Mouse (Mus musculus) hindbrain, embryonic 15.5 days (tissue): ENCODE results near the gene Fbxo21. TPM values are rescaled to one million over a fixed set of nuclear protein-coding genes. Genes with fewer than 3 reads are reported as not detected.

Experiments used
- ATAC-seq: fragments of 200-750 bp; cut with Nextera tagmentation; 2 replicates; pipeline ENCODE4 v1.8.0; 2017; ENCODE audit warnings: low read depth, moderate number of reproducible peaks, moderate TSS enrichment; ENCODE audit not compliant: low FRiP score
- H3K27ac ChIP-seq: fragments of 300-500 bp; sonication (generic); replicated peaks from 2 replicates; pipeline ENCODE4 v1.5.1; 2015; ENCODE audit warnings: mild to moderate bottlenecking, inconsistent platforms
- H3K27me3 ChIP-seq: fragments of 300-500 bp; sonication (generic); 2 replicates; pipeline ENCODE4 v1.6.1; 2015; ENCODE audit warnings: control low read depth, inconsistent platforms
- H3K36me3 ChIP-seq: fragments of 300-500 bp; sonication (generic); 2 replicates; pipeline ENCODE4 v1.6.1; 2015; ENCODE audit warnings: control low read depth, inconsistent platforms
- H3K4me1 ChIP-seq: fragments of 300-500 bp; sonication (generic); replicated peaks from 2 replicates; pipeline ENCODE4 v1.6.1; 2015; ENCODE audit warnings: control low read depth, inconsistent platforms
- H3K4me2 ChIP-seq: fragments of 300-500 bp; sonication (generic); 2 replicates; pipeline ENCODE4 v1.6.1; 2015; ENCODE audit warnings: moderate library complexity, mild to moderate bottlenecking, inconsistent platforms
- H3K4me3 ChIP-seq: fragments of 300-500 bp; sonication (generic); 2 replicates; pipeline ENCODE4 v1.5.1; 2015; ENCODE audit warnings: mild to moderate bottlenecking, inconsistent platforms
- H3K9ac ChIP-seq: fragments of 300-500 bp; sonication (generic); 2 replicates; pipeline ENCODE4 v1.6.1; 2015; ENCODE audit warnings: inconsistent platforms
- H3K9me3 ChIP-seq: fragments of 300-500 bp; sonication (generic); 2 replicates; pipeline ENCODE4 v1.6.1; 2016; ENCODE audit warnings: control low read depth, inconsistent platforms
- WGBS: fragments of 180-500 bp; shearing (Covaris S2); methylation state at CpG from one replicate; pipeline ENCODE4 v1.1.7; 2015; 5-methylcytosine and 5-hydroxymethylcytosine counted together
- polyA plus RNA-seq: library from polyadenylated mRNA; unstranded; fragments of >200 nt; fragmentation: Nextera tagmentation; extraction: Ambion mirVana; gene quantifications from 2 replicates; pipeline ENCODE4 v1.2.1, GENCODE M21; 2015

Fbxo21 gene
- polyA plus RNA-seq, 1 experiment from 2014 or later = 159 TPM

GRCm38 (mm10) chr5:118027698-118028190, 51.2 kb downstream of the Fbxo21 start, which contains the start of gene Tesc:
TSS of gene Tesc (plus strand) at chr5:118027743.
- H3K36me3 ChIP-seq = no peaks in the 10 kb centered on the region
- H3K27me3 ChIP-seq = peaks cover 52% of the 10 kb centered on the region
- no peak within 1 kb of the TSS for H3K27ac ChIP-seq
- H3K9ac ChIP-seq = peak within 1 kb of the TSS; percentile 51
- H3K4me3 ChIP-seq = peak within 1 kb of the TSS; percentile 64
- H3K4me2 ChIP-seq = peak within 1 kb of the TSS; percentile 99
- 0 out of 2 replicates have a peak, but pooled peaks have one; percentile 13 for ATAC-seq
- H3K9me3 ChIP-seq = no peaks in the 10 kb centered on the region
- H3K4me1 ChIP-seq = peaks cover 35% of the 10 kb centered on the region
- under 1% methylated on average over 52 of the region's 63 CpGs for WGBS

GRCm38 (mm10) chr5:118028191-118029034, 51.9 kb downstream of the Fbxo21 start:
- Histone ChIP-seq H3K36me3 (no peaks in the 10 kb centered on the region), H3K4me2 (peak overlapping the region; percentile 99), H3K4me1 (peaks cover 35% of the 10 kb centered on the region), H3K9ac (peak overlapping the region; percentile 51), H3K4me3 (peak overlapping the region; percentile 64), H3K9me3 (no peaks in the 10 kb centered on the region), H3K27me3 (peaks cover 52% of the 10 kb centered on the region), H3K27ac (no peak overlapping the region)
- WGBS = 2% methylated on average over 72 of the region's 79 CpGs
- ATAC-seq = peak; percentile 29; the same call in 1 of the 2 replicates

- 0 out of 2 replicates have a peak, but pooled peaks have one; percentile 4 for ATAC-seq
- Histone ChIP-seq H3K9ac (no peak overlapping the region), H3K4me3 (peak overlapping the region; percentile 64), H3K4me1 (peaks cover 35% of the 10 kb centered on the region), H3K27ac (no peak overlapping the region), H3K27me3 (peaks cover 52% of the 10 kb centered on the region), H3K36me3 (no peaks in the 10 kb centered on the region), H3K4me2 (peak overlapping the region; percentile 99), H3K9me3 (no peaks in the 10 kb centered on the region)
- WGBS = 6% methylated on average over 12 of the region's 12 CpGs
Measured at GRCm38 (mm10) chr5:118029035-118029408, 52.5 kb downstream of the Fbxo21 start.

- Histone ChIP-seq H3K9ac (no peak overlapping the region), H3K4me2 (peak overlapping the region; percentile 99), H3K9me3 (no peaks in the 10 kb centered on the region), H3K4me3 (peak overlapping the region; percentile 64), H3K36me3 (no peaks in the 10 kb centered on the region), H3K4me1 (peaks cover 35% of the 10 kb centered on the region), H3K27me3 (peaks cover 52% of the 10 kb centered on the region), H3K27ac (no peak overlapping the region)
- WGBS = 2% methylated on average over 10 of the region's 10 CpGs
- no peak for ATAC-seq
Measured at GRCm38 (mm10) chr5:118029420-118029819, 52.9 kb downstream of the Fbxo21 start.

GRCm38 (mm10) chr5:118030022-118030675, 53.6 kb downstream of the Fbxo21 start:
- Histone ChIP-seq H3K36me3 (no peaks in the 10 kb centered on the region), H3K27me3 (peaks cover 52% of the 10 kb centered on the region), H3K9me3 (no peaks in the 10 kb centered on the region), H3K27ac (no peak overlapping the region), H3K9ac (no peak overlapping the region), H3K4me3 (no peak overlapping the region), H3K4me1 (peaks cover 35% of the 10 kb centered on the region), H3K4me2 (no peak overlapping the region)
- ATAC-seq = no peak
- WGBS = 89% methylated on average over 9 of the region's 9 CpGs

GRCm38 (mm10) chr5:118031059-118031458, 54.5 kb downstream of the Fbxo21 start:
- H3K27ac ChIP-seq = no peak overlapping the region
- peaks cover 35% of the 10 kb centered on the region for H3K4me1 ChIP-seq
- H3K27me3 ChIP-seq = peaks cover 45% of the 10 kb centered on the region
- no peaks in the 10 kb centered on the region for H3K36me3 ChIP-seq
- H3K4me2 ChIP-seq = no peak overlapping the region
- no peak for ATAC-seq
- H3K9ac ChIP-seq = no peak overlapping the region
- no peaks in the 10 kb centered on the region for H3K9me3 ChIP-seq
- WGBS = 62% methylated on average over 4 of the region's 5 CpGs
- no peak overlapping the region for H3K4me3 ChIP-seq

- peaks cover 42% of the 10 kb centered on the region for H3K27me3 ChIP-seq
Measured at GRCm38 (mm10) chr5:118031508-118031907, 55.0 kb downstream of the Fbxo21 start.

GRCm38 (mm10) chr5:118033328-118033727, 56.8 kb downstream of the Fbxo21 start:
- Histone ChIP-seq H3K36me3 (no peaks in the 10 kb centered on the region), H3K4me1 (peaks cover 27% of the 10 kb centered on the region)
- 51% methylated on average over 4 of the region's 4 CpGs for WGBS

More at GRCm38 (mm10) chr5:118031508-118031907, 55.0 kb downstream of the Fbxo21 start:
- H3K4me3 ChIP-seq = no peak overlapping the region
- no peak for ATAC-seq
- 37% methylated on average over 4 of the region's 4 CpGs for WGBS
- no peak overlapping the region for H3K9ac ChIP-seq
- H3K9me3 ChIP-seq = no peaks in the 10 kb centered on the region
- no peak overlapping the region for H3K4me2 ChIP-seq
- no peaks in the 10 kb centered on the region for H3K36me3 ChIP-seq
- H3K4me1 ChIP-seq = peaks cover 32% of the 10 kb centered on the region
- no peak overlapping the region for H3K27ac ChIP-seq

GRCm38 (mm10) chr5:118033740-118034139, 57.2 kb downstream of the Fbxo21 start:
- ATAC-seq = no peak
- WGBS = 82% methylated on average over 6 of the region's 6 CpGs
- Histone ChIP-seq H3K27me3 (peaks cover 20% of the 10 kb centered on the region), H3K4me2 (no peak overlapping the region), H3K9ac (no peak overlapping the region), H3K36me3 (no peaks in the 10 kb centered on the region), H3K4me3 (no peak overlapping the region), H3K27ac (no peak overlapping the region), H3K4me1 (peaks cover 23% of the 10 kb centered on the region), H3K9me3 (no peaks in the 10 kb centered on the region)

More at GRCm38 (mm10) chr5:118033328-118033727, 56.8 kb downstream of the Fbxo21 start:
- no peak overlapping the region for H3K27ac ChIP-seq
- no peak for ATAC-seq
- no peak overlapping the region for H3K9ac ChIP-seq
- H3K4me3 ChIP-seq = no peak overlapping the region
- peaks cover 24% of the 10 kb centered on the region for H3K27me3 ChIP-seq
- no peaks in the 10 kb centered on the region for H3K9me3 ChIP-seq
- no peak overlapping the region for H3K4me2 ChIP-seq

GRCm38 (mm10) chr5:118034632-118035031, 58.1 kb downstream of the Fbxo21 start:
- Histone ChIP-seq H3K27me3 (peaks cover 11% of the 10 kb centered on the region), H3K9ac (no peak overlapping the region), H3K4me1 (peaks cover 21% of the 10 kb centered on the region), H3K4me2 (no peak overlapping the region), H3K9me3 (no peaks in the 10 kb centered on the region), H3K27ac (no peak overlapping the region), H3K36me3 (no peaks in the 10 kb centered on the region), H3K4me3 (no peak overlapping the region)
- no peak for ATAC-seq
- WGBS = 97% methylated on average over 1 of the region's 1 CpGs

- Histone ChIP-seq H3K27ac (no peak overlapping the region), H3K36me3 (no peaks in the 10 kb centered on the region), H3K27me3 (no peaks in the 10 kb centered on the region), H3K4me2 (no peak overlapping the region), H3K9me3 (no peaks in the 10 kb centered on the region), H3K4me1 (peaks cover 20% of the 10 kb centered on the region), H3K9ac (no peak overlapping the region), H3K4me3 (no peak overlapping the region)
- ATAC-seq = no peak
- WGBS = 71% methylated on average over 3 of the region's 3 CpGs
Measured at GRCm38 (mm10) chr5:118035786-118036185, 59.3 kb downstream of the Fbxo21 start.
